Mouse (Mus musculus): ENCODE results near the gene Abcg1.

Abcg1 gene

GRCm38 (mm10) chr17:31057151-31057890 is at the start of gene Abcg1:
Gene Abcg1, plus strand, starts transcription at chr17:31057675.
- DNase-seq, result peak; percentile 57

GRCm38 (mm10) chr17:31008416-31008815 is 49.1 kb upstream of the Abcg1 start:
- DNase-seq, result no peak

- DNase-seq, result peak; percentile 62
Measured at GRCm38 (mm10) chr17:31011551-31012394, 45.7 kb upstream of the Abcg1 start.

- DNase-seq, result peak; percentile 78
Measured at GRCm38 (mm10) chr17:31018267-31018666, 39.2 kb upstream of the Abcg1 start.

GRCm38 (mm10) chr17:31019505-31019904 is 38.0 kb upstream of the Abcg1 start:
- DNase-seq, result peak; percentile 68

- DNase-seq, result peak; percentile 51
Measured at GRCm38 (mm10) chr17:31020078-31020477, 37.4 kb upstream of the Abcg1 start.

- no peak for DNase-seq
Measured at GRCm38 (mm10) chr17:31021276-31021675, 36.2 kb upstream of the Abcg1 start.

GRCm38 (mm10) chr17:31024125-31024781 is 33.2 kb upstream of the Abcg1 start:
- DNase-seq, result peak; percentile 54

- DNase-seq, result no peak
Measured at GRCm38 (mm10) chr17:31024782-31025125, 32.7 kb upstream of the Abcg1 start.

- DNase-seq, result no peak
Measured at GRCm38 (mm10) chr17:31026986-31027385, 30.5 kb upstream of the Abcg1 start.

- DNase-seq, result no peak
Measured at GRCm38 (mm10) chr17:31027723-31028122, 29.8 kb upstream of the Abcg1 start.

GRCm38 (mm10) chr17:31028821-31029370 is 28.6 kb upstream of the Abcg1 start:
- DNase-seq, result no peak

GRCm38 (mm10) chr17:31029407-31029806 is 28.1 kb upstream of the Abcg1 start:
- DNase-seq, result no peak

- DNase-seq, result no peak
Measured at GRCm38 (mm10) chr17:31032341-31032740, 25.1 kb upstream of the Abcg1 start.

- DNase-seq, result no peak
Measured at GRCm38 (mm10) chr17:31033251-31033650, 24.2 kb upstream of the Abcg1 start.

GRCm38 (mm10) chr17:31034165-31034564 is 23.3 kb upstream of the Abcg1 start:
- DNase-seq, result no peak

GRCm38 (mm10) chr17:31034674-31035356 is 22.7 kb upstream of the Abcg1 start:
- no peak for DNase-seq

- no peak for DNase-seq
Measured at GRCm38 (mm10) chr17:31036168-31036876, 21.2 kb upstream of the Abcg1 start.

- DNase-seq, result no peak
Measured at GRCm38 (mm10) chr17:31037331-31037730, 20.1 kb upstream of the Abcg1 start.

GRCm38 (mm10) chr17:31038381-31038780 is 19.1 kb upstream of the Abcg1 start:
- peak; percentile 55 for DNase-seq

- peak; percentile 46 for DNase-seq
Measured at GRCm38 (mm10) chr17:31039626-31040025, 17.8 kb upstream of the Abcg1 start.

GRCm38 (mm10) chr17:31040421-31040820 is 17.1 kb upstream of the Abcg1 start:
- no peak for DNase-seq

All from lung, postnatal 10 days (tissue).